Comparison of ENCODE assay signal across 32 mouse cellular contexts in the genomic region with DNA sequence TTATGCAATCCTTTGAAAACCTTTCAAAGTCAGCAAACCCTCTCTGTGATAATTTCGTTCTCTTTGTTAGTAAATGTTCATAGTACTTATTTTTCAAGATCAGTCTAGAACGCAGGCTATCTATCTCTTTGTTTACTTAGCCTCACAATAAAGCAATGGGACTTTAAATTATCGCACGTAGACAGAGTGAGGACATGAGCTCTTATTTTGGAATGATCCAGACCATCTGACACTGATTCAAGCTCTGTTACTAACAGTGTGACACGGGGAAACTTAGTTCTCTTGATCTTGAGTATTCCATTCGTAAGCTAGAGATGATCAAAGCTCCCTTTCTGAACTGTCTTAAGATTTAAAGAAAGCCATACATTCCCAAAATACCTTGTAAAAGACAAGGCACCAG.
"Had no signal": no experiment of that assay in that cellular context is flagged by ENCODE, and none has a peak within 500 bp of the region (broad histone marks: within the 10 kb centered on the region; RNA-seq: fewer than 3 reads in every experiment).

No protein-coding gene starts in this region.

- H3K4me2 ChIP-seq: heart, embryonic 11.5 days; heart, embryonic 12.5 days; heart, embryonic 13.5 days; heart, embryonic 15.5 days; hindbrain, embryonic 12.5 days; hindbrain, embryonic 13.5 days; hindbrain, embryonic 14.5 days; hindbrain, embryonic 15.5 days; intestine, embryonic 15.5 days had no signal

- H3K9ac ChIP-seq: heart, embryonic 12.5 days; heart, embryonic 13.5 days; heart, embryonic 15.5 days; hindbrain, embryonic 12.5 days; hindbrain, embryonic 13.5 days; hindbrain, embryonic 14.5 days; hindbrain, embryonic 15.5 days; intestine, embryonic 15.5 days had no signal

- H3K9me3 ChIP-seq: heart, embryonic 10.5 days; heart, embryonic 12.5 days; heart, embryonic 13.5 days; heart, embryonic 15.5 days; hindbrain, embryonic 10.5 days; hindbrain, embryonic 12.5 days; hindbrain, embryonic 13.5 days; hindbrain, embryonic 15.5 days; intestine, embryonic 15.5 days had no signal

- ATAC-seq: hindbrain, embryonic 16.5 days; hindbrain, postnatal 0 days; inflammation-experienced regulatory T-cells, adult 6 months; intestine, embryonic 15.5 days; intestine, embryonic 16.5 days; intestine, postnatal 0 days had no signal

- H3K27me3 ChIP-seq: heart, embryonic 12.5 days; heart, embryonic 13.5 days; heart, embryonic 15.5 days; hindbrain, embryonic 12.5 days; hindbrain, embryonic 13.5 days; hindbrain, embryonic 15.5 days; intestine, embryonic 15.5 days had no signal

- H3K36me3 ChIP-seq: heart, embryonic 10.5 days; heart, embryonic 12.5 days; heart, embryonic 13.5 days; heart, embryonic 15.5 days; hindbrain, embryonic 10.5 days; hindbrain, embryonic 12.5 days; hindbrain, embryonic 13.5 days; hindbrain, embryonic 15.5 days; intestine, embryonic 15.5 days had no signal

- H3K4me1 ChIP-seq: heart, embryonic 15.5 days; hindbrain, embryonic 10.5 days; hindbrain, embryonic 12.5 days; hindbrain, embryonic 13.5 days; hindbrain, embryonic 15.5 days had no signal

- H3K4me3 ChIP-seq: heart, embryonic 10.5 days; heart, embryonic 12.5 days; heart, embryonic 13.5 days; heart, embryonic 15.5 days; hindbrain, embryonic 10.5 days; hindbrain, embryonic 12.5 days; hindbrain, embryonic 13.5 days; hindbrain, embryonic 15.5 days; intestine, embryonic 15.5 days; layer of hippocampus, adult 2 months; left cerebral cortex, adult 2 months had no signal

- DNase-seq: heart, postnatal 10 days; heart, postnatal 14 days; heart, postnatal 36 days; heart, postnatal 4 days; kidney, adult 11 months; kidney, adult 18-20 months; kidney, adult 2 months; kidney, adult 8-10 months; kidney, postnatal 10 days; kidney, postnatal 14 days; kidney, postnatal 25 days; kidney, postnatal 36 days; layer of hippocampus, adult 9-11 months; layer of hippocampus, postnatal 36 days had no signal

- H3K27ac ChIP-seq: heart, embryonic 10.5 days; heart, embryonic 13.5 days; heart, embryonic 15.5 days; hindbrain, embryonic 10.5 days; hindbrain, embryonic 12.5 days; hindbrain, embryonic 13.5 days; hindbrain, embryonic 14.5 days; hindbrain, embryonic 15.5 days; hindbrain, postnatal 0 days; intestine, embryonic 15.5 days; layer of hippocampus, adult 2 months; left cerebral cortex, adult 2 months had no signal
